Mouse (Mus musculus): ENCODE measurements around the gene Sertad1. TPM values are rescaled to one million over a fixed set of nuclear protein-coding genes. Genes with fewer than 3 reads are reported as not detected.

The Sertad1 gene
- polyA plus RNA-seq, 1 experiment: 19.3 TPM

GRCm38 (mm10) chr7:27480506-27480905, 6.2 kb upstream of the Sertad1 start:
- no peak overlapping the region for H3K4me3 ChIP-seq (ENCODE audit: insufficient read depth, low read length)
- no peaks in the 10 kb centered on the region for H3K4me1 ChIP-seq (ENCODE audit: control insufficient read depth, insufficient read depth, low read length)
- no peak overlapping the region for H3K27ac ChIP-seq (ENCODE audit: insufficient read depth, low read length)
- no peak for TF ChIP-seq POLR2A (IDR thresholded peaks at IDR 0.05; ENCODE audit: extremely low read depth, insufficient read depth, low read length)
- TF ChIP-seq CTCF (IDR thresholded peaks at IDR 0.05; ENCODE audit: extremely low read depth, insufficient read depth, low read length): no peak

GRCm38 (mm10) chr7:27480927-27481626, 5.6 kb upstream of the Sertad1 start:
- Histone ChIP-seq H3K4me3 (ENCODE audit: insufficient read depth, low read length) (peak overlapping the region; percentile 40), H3K4me1 (ENCODE audit: control insufficient read depth, insufficient read depth, low read length) (no peaks in the 10 kb centered on the region), H3K27ac (ENCODE audit: insufficient read depth, low read length) (no peak overlapping the region)
- TF ChIP-seq POLR2A (IDR thresholded peaks at IDR 0.05; ENCODE audit: extremely low read depth, insufficient read depth, low read length): no peak

- Histone ChIP-seq H3K4me3 (ENCODE audit: insufficient read depth, low read length) (peak overlapping the region; percentile 40), H3K4me1 (ENCODE audit: control insufficient read depth, insufficient read depth, low read length) (no peaks in the 10 kb centered on the region), H3K27ac (ENCODE audit: insufficient read depth, low read length) (peak overlapping the region; percentile 10; the same call in 1 of the 2 replicates)
- TF ChIP-seq POLR2A (IDR thresholded peaks at IDR 0.05; ENCODE audit: extremely low read depth, insufficient read depth, low read length): peak; percentile 37; the same call in 1 of the 2 replicates
- no peak for TF ChIP-seq CTCF (IDR thresholded peaks at IDR 0.05; ENCODE audit: extremely low read depth, insufficient read depth, low read length)
Observed at GRCm38 (mm10) chr7:27481627-27481969, 5.1 kb upstream of the Sertad1 start.

GRCm38 (mm10) chr7:27483860-27484259, 2.9 kb upstream of the Sertad1 start:
- Histone ChIP-seq H3K4me3 (ENCODE audit: insufficient read depth, low read length) (no peak overlapping the region), H3K4me1 (ENCODE audit: control insufficient read depth, insufficient read depth, low read length) (no peaks in the 10 kb centered on the region; the same call in 1 of the 2 replicates), H3K27ac (ENCODE audit: insufficient read depth, low read length) (no peak overlapping the region)
- TF ChIP-seq CTCF (IDR thresholded peaks at IDR 0.05; ENCODE audit: extremely low read depth, insufficient read depth, low read length) (no peak), POLR2A (IDR thresholded peaks at IDR 0.05; ENCODE audit: extremely low read depth, insufficient read depth, low read length) (no peak)

- Histone ChIP-seq H3K27ac (ENCODE audit: insufficient read depth, low read length) (no peak overlapping the region), H3K4me1 (ENCODE audit: control insufficient read depth, insufficient read depth, low read length) (no peaks in the 10 kb centered on the region; the same call in 1 of the 2 replicates), H3K4me3 (ENCODE audit: insufficient read depth, low read length) (peak overlapping the region; percentile 70)
- TF ChIP-seq POLR2A (IDR thresholded peaks at IDR 0.05; ENCODE audit: extremely low read depth, insufficient read depth, low read length): no peak
Observed at GRCm38 (mm10) chr7:27486102-27486769, 474 bp upstream of the Sertad1 start.

GRCm38 (mm10) chr7:27487740-27488268, 1.1 kb downstream of the Sertad1 start:
- peak overlapping the region; percentile 94 for H3K27ac ChIP-seq (ENCODE audit: insufficient read depth, low read length)
- H3K4me1 ChIP-seq (ENCODE audit: control insufficient read depth, insufficient read depth, low read length): no peaks in the 10 kb centered on the region; the same call in 1 of the 2 replicates
- TF ChIP-seq POLR2A (IDR thresholded peaks at IDR 0.05; ENCODE audit: extremely low read depth, insufficient read depth, low read length): no peak
- no peak for TF ChIP-seq CTCF (IDR thresholded peaks at IDR 0.05; ENCODE audit: extremely low read depth, insufficient read depth, low read length)
- peak overlapping the region; percentile 70 for H3K4me3 ChIP-seq (ENCODE audit: insufficient read depth, low read length)

- no peaks in the 10 kb centered on the region; the same call in 1 of the 2 replicates for H3K4me1 ChIP-seq (ENCODE audit: control insufficient read depth, insufficient read depth, low read length)
- TF ChIP-seq POLR2A (IDR thresholded peaks at IDR 0.05; ENCODE audit: extremely low read depth, insufficient read depth, low read length) (no peak), CTCF (IDR thresholded peaks at IDR 0.05; ENCODE audit: extremely low read depth, insufficient read depth, low read length) (no peak)
- H3K4me3 ChIP-seq (ENCODE audit: insufficient read depth, low read length): no peak overlapping the region
- no peak overlapping the region for H3K27ac ChIP-seq (ENCODE audit: insufficient read depth, low read length)
Observed at GRCm38 (mm10) chr7:27489270-27489869, 2.7 kb downstream of the Sertad1 start.

- TF ChIP-seq CTCF (IDR thresholded peaks at IDR 0.05; ENCODE audit: extremely low read depth, insufficient read depth, low read length): no peak
- no peak for TF ChIP-seq POLR2A (IDR thresholded peaks at IDR 0.05; ENCODE audit: extremely low read depth, insufficient read depth, low read length)
- H3K4me3 ChIP-seq (ENCODE audit: insufficient read depth, low read length): peak overlapping the region; percentile 45
- peak overlapping the region; percentile 90; the same call in 1 of the 2 replicates for H3K27ac ChIP-seq (ENCODE audit: insufficient read depth, low read length)
- no peaks in the 10 kb centered on the region; the same call in 1 of the 2 replicates for H3K4me1 ChIP-seq (ENCODE audit: control insufficient read depth, insufficient read depth, low read length)
Observed at GRCm38 (mm10) chr7:27490227-27490542, 3.5 kb downstream of the Sertad1 start.

- H3K27ac ChIP-seq (ENCODE audit: insufficient read depth, low read length): peak overlapping the region; percentile 90
- TF ChIP-seq CTCF (IDR thresholded peaks at IDR 0.05; ENCODE audit: extremely low read depth, insufficient read depth, low read length) (peak; percentile 47), POLR2A (IDR thresholded peaks at IDR 0.05; ENCODE audit: extremely low read depth, insufficient read depth, low read length) (0 out of 2 replicates have a peak, but pooled peaks have one; percentile 33)
Observed at GRCm38 (mm10) chr7:27490543-27491329, 4.0 kb downstream of the Sertad1 start.

More at GRCm38 (mm10) chr7:27490543-27491329, 4.0 kb downstream of the Sertad1 start:
- Histone ChIP-seq H3K4me1 (ENCODE audit: control insufficient read depth, insufficient read depth, low read length) (no peaks in the 10 kb centered on the region; the same call in 1 of the 2 replicates), H3K4me3 (ENCODE audit: insufficient read depth, low read length) (peak overlapping the region; percentile 45)

All from cortical plate, adult 2 months (tissue).